Mouse (Mus musculus) cortical plate, adult 2 months (tissue): Measurements from ENCODE around the gene Hexa.

Experiments used
- CTCF ChIP-seq: fragments of 200-500 bp; IDR thresholded peaks from 2 replicates; pipeline ENCODE4 v1.5.1; 2011; ENCODE audit warnings: mild to moderate bottlenecking, control low read depth, low read length; ENCODE audit not compliant: insufficient read depth; ENCODE audit errors: extremely low read depth
- POLR2A ChIP-seq: fragments of 200-500 bp; IDR thresholded peaks from 2 replicates; pipeline ENCODE4 v1.6.1; 2011; ENCODE audit warnings: mild to moderate bottlenecking, low read length, control low read depth; ENCODE audit not compliant: insufficient read depth; ENCODE audit errors: extremely low read depth

DNA sequence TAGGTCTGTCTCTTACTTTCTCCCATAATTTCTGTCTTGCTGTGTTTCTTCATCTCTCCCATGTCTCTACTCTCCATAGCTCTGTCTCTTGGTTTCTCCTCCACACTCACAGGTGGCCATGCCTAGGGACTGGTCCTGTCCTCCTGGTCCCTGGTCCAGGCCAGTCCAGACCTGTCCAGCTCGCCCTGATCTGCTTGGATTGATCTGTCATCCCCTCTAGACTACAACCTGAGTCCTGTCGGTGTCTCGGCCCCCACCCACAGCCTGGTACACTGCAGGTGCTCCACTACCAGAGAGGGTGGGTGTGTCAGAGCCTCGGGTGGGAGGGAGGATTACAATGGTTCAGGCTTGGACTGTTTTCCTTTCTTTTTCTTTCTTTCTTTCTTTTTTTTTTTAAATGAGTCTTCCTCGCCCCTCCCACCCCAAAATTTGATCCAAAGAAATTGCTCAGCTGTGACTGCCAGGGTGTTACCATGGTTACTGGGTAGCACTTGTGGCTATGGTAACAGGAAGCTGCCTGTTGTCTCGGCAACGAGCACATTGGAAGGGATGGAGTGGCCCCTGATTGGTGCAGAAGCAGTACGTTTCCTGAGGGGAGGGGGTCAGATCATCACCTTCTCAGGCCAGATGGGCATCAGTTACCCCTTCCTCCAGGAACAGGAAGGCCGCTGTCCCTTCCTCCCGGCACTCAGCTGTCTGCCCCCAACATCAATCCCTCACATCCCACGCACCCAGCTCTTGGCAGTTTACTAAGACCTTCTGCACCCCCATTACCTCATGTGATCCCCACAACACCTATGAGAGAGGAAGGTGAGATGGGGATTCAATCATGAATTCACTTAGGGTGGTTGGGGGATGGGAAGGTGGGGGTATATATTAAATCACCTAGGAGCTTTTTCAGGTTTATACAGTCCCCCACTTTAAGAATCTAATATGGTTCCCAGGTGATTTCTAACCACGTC is 49.7 kb downstream of the Hexa start:
- TF ChIP-seq CTCF (no peak), POLR2A (no peak)
